Mouse (Mus musculus) limb, embryonic 10.5 days (tissue): Measurements from ENCODE around the gene Hes2. TPM values are rescaled to one million over a fixed set of nuclear protein-coding genes. Genes with fewer than 3 reads are reported as not detected.

Experiments used
- DNase-seq: peaks from one replicate; pipeline ENCODE4 v3.0.0-alpha.2; 2017; ENCODE audit warnings: low spot score
- H3K27ac ChIP-seq: fragments of 300-500 bp; sonication (generic); 2 replicates; pipeline ENCODE4 v1.5.1; 2016; ENCODE audit warnings: mild to moderate bottlenecking
- H3K27me3 ChIP-seq: fragments of 300-500 bp; sonication (generic); 2 replicates; pipeline ENCODE4 v1.6.1; 2016; ENCODE audit warnings: low read depth, mild to moderate bottlenecking; ENCODE audit not compliant: poor library complexity, severe bottlenecking
- H3K36me3 ChIP-seq: fragments of 300-500 bp; sonication (generic); 2 replicates; pipeline ENCODE4 v1.6.1; 2016; ENCODE audit warnings: mild to moderate bottlenecking, moderate library complexity
- H3K4me1 ChIP-seq: fragments of 300-500 bp; sonication (generic); 2 replicates; pipeline ENCODE4 v1.6.1; 2016
- H3K4me3 ChIP-seq: fragments of 300-500 bp; sonication (generic); 2 replicates; pipeline ENCODE4 v1.5.1; 2016; ENCODE audit warnings: mild to moderate bottlenecking, moderate library complexity
- H3K9me3 ChIP-seq: fragments of 300-500 bp; sonication (generic); replicated peaks from 2 replicates; pipeline ENCODE4 v1.6.1; 2016; ENCODE audit warnings: mild to moderate bottlenecking
- WGBS: fragments of 180-500 bp; shearing (Covaris S2); methylation state at CpG from one replicate; pipeline ENCODE4 v1.1.7; 2016; 5-methylcytosine and 5-hydroxymethylcytosine counted together
- polyA plus RNA-seq: library from polyadenylated mRNA; unstranded; fragments of >200 nt; fragmentation: Nextera tagmentation; extraction: Ambion mirVana; gene quantifications from 2 replicates; pipeline ENCODE4 v1.2.1, GENCODE M21; 2016

Hes2 gene
- polyA plus RNA-seq, 1 experiment from 2014 or later = not detected

DNA sequence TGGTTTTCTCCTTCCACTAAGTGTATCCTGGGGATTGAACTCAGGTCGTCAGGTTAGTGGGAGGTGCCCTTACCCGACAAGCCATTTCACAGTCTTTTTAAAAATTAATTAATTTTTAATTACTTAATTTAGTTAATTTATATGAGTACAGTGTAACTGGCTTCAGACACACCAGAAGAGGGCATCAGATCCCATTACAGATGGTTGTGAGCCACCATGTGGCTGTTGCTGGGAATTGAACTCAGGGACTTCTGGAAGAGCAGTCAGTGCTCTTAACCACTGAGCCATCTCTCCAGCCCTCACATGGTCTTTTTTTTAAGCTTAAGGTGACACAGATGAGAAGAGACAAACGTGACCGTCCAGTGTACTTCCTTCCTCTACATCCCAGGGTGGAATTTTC, 3.6 kb upstream of the Hes2 start:
- Histone ChIP-seq H3K36me3 (no peaks in the 10 kb centered on the region), H3K4me3 (no peak overlapping the region), H3K27ac (no peak overlapping the region), H3K4me1 (peaks cover 36% of the 10 kb centered on the region), H3K9me3 (no peaks in the 10 kb centered on the region), H3K27me3 (peaks cover 97% of the 10 kb centered on the region)
- 72% methylated on average over 4 of the region's 4 CpGs for WGBS
- no peak for DNase-seq

DNA sequence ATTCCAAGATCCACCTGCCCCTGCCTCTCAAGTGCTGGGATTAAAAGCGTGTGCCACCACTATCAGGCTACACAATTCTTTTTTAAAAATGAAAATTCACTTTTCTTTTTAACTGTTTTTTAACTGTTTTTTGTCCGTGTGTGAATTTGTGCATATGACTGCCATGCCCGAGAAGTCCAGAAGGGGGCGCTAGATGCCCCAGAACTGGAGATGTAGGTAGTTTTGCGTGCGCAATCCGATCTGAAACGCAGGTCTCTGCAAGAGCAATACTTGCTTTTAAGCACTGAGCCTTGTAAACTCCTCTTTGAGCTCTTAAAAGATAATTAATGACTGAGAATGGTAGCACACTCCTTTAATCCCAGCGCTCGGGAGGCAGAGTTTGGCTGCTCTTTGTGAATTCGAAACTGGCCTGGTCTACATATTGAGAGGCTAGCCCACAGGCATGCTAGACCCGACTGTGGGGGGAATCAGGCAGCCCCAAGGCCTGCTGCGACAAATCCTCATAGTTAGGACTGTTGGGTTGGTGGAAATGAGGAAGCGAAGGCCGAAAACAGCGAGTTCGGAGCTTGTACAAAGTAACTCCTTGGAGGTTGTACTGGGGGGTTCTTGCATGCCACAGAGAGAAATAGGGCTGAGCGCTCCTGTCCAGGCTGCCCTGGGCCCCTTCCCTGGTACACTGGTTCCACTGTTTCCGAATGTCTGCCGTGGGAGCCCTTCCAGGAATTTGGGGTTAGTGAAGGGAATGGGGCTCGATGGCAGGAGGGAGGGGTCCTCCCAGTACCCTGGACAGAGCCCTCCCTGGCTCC, 685 bp upstream of the Hes2 start:
- Histone ChIP-seq H3K4me3 (peak overlapping the region; percentile 24; the same call in 1 of the 2 replicates), H3K27me3 (peaks cover 97% of the 10 kb centered on the region), H3K27ac (no peak overlapping the region), H3K4me1 (peaks cover 27% of the 10 kb centered on the region), H3K36me3 (no peaks in the 10 kb centered on the region), H3K9me3 (no peaks in the 10 kb centered on the region)
- peak; percentile 60 for DNase-seq
- 17% methylated on average over 21 of the region's 21 CpGs for WGBS

DNA sequence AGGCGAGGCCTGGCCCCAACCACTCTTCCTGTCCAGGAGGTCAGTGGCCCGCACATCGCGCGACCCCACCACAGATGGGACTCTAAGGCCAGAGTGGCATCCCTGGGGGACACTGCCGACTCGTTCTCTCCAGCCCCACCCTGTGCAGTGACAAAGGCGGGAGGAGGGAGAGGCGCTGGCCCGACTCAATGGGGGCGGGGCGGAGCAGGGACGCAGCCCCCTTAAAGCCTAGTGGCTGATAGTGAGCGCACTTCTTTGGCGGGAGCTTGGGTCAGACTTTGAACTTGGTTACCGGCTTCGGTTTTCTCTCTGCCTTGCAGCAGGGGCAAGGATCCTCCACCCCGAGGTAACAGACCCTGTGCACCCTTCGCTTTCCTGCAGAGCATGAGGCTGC, 615 bp downstream of the Hes2 start:
- H3K9me3 ChIP-seq = no peaks in the 10 kb centered on the region
- peak overlapping the region; percentile 16; the same call in 1 of the 2 replicates for H3K4me3 ChIP-seq
- H3K27ac ChIP-seq = no peak overlapping the region
- peaks cover 20% of the 10 kb centered on the region for H3K4me1 ChIP-seq
- no peak for DNase-seq
- H3K27me3 ChIP-seq = peaks cover 94% of the 10 kb centered on the region
- H3K36me3 ChIP-seq = no peaks in the 10 kb centered on the region
- WGBS = 3% methylated on average over 19 of the region's 19 CpGs

DNA sequence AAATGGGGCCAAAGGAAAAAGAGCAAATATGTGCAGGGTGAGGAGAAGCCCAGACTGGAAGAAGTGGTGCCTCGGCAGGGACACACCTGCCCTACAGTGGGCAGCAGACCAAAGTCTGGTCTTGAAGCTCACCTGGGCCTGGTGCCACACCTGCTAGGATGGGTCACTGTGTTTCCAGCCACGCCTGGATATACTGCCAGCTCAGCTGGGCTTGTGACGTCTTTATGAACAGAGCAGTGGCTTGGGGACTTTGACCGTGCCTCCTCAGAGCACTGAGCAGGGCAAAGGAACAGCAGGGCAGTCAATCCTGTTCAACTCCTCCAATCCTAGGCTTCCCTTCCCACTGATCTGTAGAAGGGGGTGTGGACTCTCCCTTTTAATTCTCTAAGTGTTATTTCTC, 2.1 kb downstream of the Hes2 start:
- Histone ChIP-seq H3K36me3 (no peaks in the 10 kb centered on the region), H3K4me3 (no peak overlapping the region), H3K4me1 (peaks cover 28% of the 10 kb centered on the region), H3K27ac (no peak overlapping the region), H3K9me3 (no peaks in the 10 kb centered on the region), H3K27me3 (peaks cover 88% of the 10 kb centered on the region)
- 47% methylated on average over 4 of the region's 4 CpGs for WGBS
- no peak for DNase-seq

DNA sequence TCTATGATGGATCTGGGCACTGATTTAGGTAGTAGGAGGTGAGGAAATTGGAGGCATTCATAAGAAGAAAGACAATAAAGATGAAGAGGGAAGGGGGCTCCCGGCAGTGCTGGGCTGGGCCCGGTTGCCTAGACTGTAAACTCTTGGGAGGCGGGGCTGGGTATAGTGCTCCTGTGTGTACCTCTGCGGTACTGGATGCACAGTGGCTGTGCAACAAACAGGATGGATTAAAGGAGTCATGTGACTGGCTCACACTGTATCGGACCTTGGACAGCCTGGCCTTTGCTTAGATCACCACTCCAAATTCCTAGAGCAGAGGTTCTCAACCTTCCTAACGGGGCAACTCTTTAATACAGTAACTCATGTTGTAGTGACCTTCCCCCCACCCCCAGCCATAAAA, 2.9 kb downstream of the Hes2 start:
- WGBS = 76% methylated on average over 6 of the region's 6 CpGs
- Histone ChIP-seq H3K4me3 (no peak overlapping the region), H3K27ac (no peak overlapping the region), H3K4me1 (peaks cover 28% of the 10 kb centered on the region), H3K36me3 (no peaks in the 10 kb centered on the region), H3K27me3 (peaks cover 82% of the 10 kb centered on the region), H3K9me3 (no peaks in the 10 kb centered on the region)
- no peak for DNase-seq

DNA sequence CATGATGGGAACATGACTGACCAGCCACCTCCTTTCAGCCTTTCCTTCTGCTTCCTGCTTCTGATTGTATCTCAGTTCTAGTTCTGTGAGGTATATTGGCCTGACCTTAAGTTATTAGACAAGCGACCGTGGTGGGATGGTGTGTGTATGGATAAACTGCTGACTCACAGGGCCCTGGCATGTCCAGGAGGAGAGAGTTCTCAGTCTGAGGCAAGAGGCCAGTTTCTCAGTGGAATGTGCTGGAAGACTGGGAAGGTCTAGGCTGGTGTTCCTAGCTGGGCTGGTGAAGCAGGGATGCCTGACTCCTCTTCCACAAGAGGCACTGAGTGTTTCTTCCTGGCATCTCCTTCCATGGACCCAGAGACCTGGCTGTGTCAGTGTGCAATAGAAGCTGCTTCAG, 4.1 kb downstream of the Hes2 start:
- Histone ChIP-seq H3K27ac (no peak overlapping the region), H3K4me1 (peaks cover 28% of the 10 kb centered on the region), H3K27me3 (peaks cover 71% of the 10 kb centered on the region), H3K4me3 (no peak overlapping the region), H3K9me3 (no peaks in the 10 kb centered on the region), H3K36me3 (no peaks in the 10 kb centered on the region)
- WGBS = 93% methylated on average over 2 of the region's 2 CpGs
- no peak for DNase-seq

DNA sequence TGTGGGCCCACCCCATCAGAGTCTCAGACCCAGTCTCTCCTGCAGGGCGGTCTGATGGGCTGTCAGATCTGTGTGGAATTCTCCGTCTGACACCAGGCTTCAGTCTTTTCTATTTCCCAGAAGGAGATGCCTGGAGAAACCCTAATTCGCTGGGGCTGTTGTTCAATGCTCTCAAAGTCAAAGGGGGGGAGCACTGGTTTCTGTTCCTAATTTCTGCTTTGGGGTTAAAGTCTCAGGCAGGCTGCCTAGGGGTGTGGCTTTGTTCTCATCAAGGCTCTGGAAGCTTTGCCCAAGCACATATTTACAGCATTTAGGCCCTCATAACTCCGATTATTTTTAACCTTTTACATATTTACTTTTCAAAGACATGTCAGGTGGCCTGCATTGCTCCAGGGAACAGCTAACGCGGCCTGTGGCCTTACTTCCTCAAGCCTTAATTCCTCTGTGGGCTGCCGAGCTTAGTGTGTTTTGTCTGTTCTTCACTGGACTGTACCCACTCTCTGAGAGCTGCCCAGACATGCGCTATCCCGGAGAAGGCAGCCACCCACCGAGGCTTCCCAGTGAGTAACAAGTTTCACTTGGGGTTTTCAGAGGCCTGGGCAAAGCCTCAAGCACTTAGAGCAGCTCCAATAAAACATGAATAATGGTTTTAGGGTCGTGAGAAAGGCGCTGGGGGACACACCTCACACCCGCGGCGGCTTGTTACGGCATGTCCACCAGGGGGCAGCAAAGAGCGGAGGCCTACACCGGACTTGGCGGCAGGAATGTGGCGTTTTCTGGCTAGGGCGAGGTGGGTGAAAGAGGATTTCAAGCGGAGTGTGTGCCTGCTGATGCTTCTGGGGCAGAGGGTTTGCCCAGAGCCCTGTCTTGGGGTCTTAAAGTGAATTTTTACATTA, 6.6 kb downstream of the Hes2 start:
- no peak overlapping the region for H3K4me3 ChIP-seq
- WGBS = 23% methylated on average over 22 of the region's 22 CpGs
- no peak overlapping the region for H3K27ac ChIP-seq
- peaks cover 8% of the 10 kb centered on the region for H3K4me1 ChIP-seq
- DNase-seq = peak; percentile 88
- peaks cover 51% of the 10 kb centered on the region for H3K27me3 ChIP-seq
- H3K36me3 ChIP-seq = no peaks in the 10 kb centered on the region
- H3K9me3 ChIP-seq = no peaks in the 10 kb centered on the region

DNA sequence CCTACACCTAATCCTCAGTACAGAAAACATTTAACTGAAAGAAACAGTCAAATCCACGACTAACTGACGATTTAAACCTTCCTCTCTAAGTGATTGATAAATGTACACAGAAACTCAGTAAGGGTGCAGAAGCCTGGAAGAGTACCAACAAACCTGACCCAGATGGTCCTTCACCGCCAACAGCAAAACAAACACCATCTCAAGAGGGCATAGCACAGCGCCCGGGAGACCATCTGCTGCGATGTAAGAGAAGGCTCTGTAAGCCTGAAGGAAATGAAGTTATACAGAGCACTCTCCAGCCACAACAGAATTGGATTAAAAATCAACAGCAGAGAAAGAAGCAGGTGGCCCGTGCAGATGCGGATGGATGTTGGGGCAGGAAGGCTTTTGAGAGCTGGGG, 9.4 kb downstream of the Hes2 start:
- 86% methylated on average over 8 of the region's 8 CpGs for WGBS
- H3K36me3 ChIP-seq = no peaks in the 10 kb centered on the region
- H3K9me3 ChIP-seq = no peaks in the 10 kb centered on the region
- H3K27me3 ChIP-seq = peaks cover 28% of the 10 kb centered on the region
- no peak overlapping the region for H3K27ac ChIP-seq
- no peak overlapping the region for H3K4me3 ChIP-seq
- H3K4me1 ChIP-seq = peaks cover 8% of the 10 kb centered on the region
- no peak for DNase-seq

DNA sequence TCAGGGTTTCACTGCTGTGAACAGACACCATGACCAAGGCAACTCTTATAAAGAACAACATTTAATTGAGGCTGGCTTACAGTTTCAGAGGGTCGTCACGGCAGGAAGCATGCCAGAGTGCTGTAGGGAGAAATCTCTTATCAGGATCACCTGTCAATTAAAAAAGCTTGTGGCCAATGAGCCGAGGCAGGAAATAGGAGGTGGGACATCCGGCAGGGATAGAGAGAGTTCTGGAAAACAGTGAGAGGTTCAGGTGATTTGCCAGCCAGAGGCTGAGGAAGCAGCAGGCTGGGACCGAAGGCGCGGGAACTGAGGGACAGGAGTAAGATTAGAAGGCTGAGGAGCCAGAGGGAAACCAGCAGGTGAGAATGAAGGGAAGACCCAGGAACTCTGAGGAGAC, 10.4 kb downstream of the Hes2 start:
- H3K27ac ChIP-seq = no peak overlapping the region
- H3K27me3 ChIP-seq = peaks cover 29% of the 10 kb centered on the region
- peaks cover 8% of the 10 kb centered on the region for H3K4me1 ChIP-seq
- H3K36me3 ChIP-seq = no peaks in the 10 kb centered on the region
- no peak overlapping the region for H3K4me3 ChIP-seq
- DNase-seq = no peak
- WGBS = 87% methylated on average over 7 of the region's 7 CpGs
- H3K9me3 ChIP-seq = no peaks in the 10 kb centered on the region

DNA sequence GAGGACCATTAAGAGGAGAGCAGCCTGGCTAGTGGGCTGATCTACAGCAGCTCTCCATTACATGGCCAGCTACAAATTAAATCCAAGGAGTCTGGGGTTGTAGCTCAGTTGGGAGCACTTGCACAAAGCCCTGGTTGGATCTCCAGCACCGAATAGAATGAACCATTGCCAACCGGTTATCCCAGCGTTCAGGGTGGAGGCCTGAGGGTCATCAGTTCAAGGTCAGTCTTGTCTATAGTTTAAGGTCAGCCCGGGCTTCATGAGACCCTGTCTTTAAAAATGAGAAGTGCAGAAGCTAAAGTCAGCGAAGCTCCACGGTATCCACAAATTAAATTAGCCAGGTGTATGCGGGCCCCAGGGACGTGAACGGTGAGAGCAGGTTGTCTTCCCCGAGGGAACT, 11.6 kb downstream of the Hes2 start:
- Histone ChIP-seq H3K36me3 (no peaks in the 10 kb centered on the region), H3K9me3 (no peaks in the 10 kb centered on the region), H3K4me3 (no peak overlapping the region), H3K27ac (no peak overlapping the region), H3K4me1 (peaks cover 4% of the 10 kb centered on the region), H3K27me3 (peaks cover 30% of the 10 kb centered on the region)
- DNase-seq = no peak
- WGBS = 85% methylated on average over 10 of the region's 10 CpGs

DNA sequence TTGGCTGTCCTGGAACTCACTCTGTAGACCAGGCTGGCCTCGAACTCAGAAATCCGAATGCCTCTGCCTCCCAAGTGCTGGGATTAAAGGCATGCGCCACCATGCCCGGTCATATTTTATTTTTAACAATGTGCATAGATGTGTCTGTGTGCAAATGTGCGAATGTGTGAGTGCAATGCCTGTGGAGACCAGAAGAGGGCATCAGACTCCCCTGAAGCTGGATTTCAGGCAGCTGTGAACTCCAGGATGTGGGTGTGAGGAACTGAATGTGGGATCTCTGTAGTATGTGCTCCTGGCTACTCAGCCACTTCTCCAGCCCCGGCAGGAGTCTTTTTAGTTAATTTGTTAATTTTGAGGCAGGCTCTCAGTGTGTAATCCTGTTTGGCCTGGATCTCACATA, 12.9 kb downstream of the Hes2 start:
- no peak overlapping the region for H3K4me3 ChIP-seq
- H3K36me3 ChIP-seq = no peaks in the 10 kb centered on the region
- no peak for DNase-seq
- H3K9me3 ChIP-seq = no peaks in the 10 kb centered on the region
- no peak overlapping the region for H3K27ac ChIP-seq
- peaks cover 42% of the 10 kb centered on the region for H3K27me3 ChIP-seq
- H3K4me1 ChIP-seq = no peaks in the 10 kb centered on the region
- 82% methylated on average over 6 of the region's 6 CpGs for WGBS

DNA sequence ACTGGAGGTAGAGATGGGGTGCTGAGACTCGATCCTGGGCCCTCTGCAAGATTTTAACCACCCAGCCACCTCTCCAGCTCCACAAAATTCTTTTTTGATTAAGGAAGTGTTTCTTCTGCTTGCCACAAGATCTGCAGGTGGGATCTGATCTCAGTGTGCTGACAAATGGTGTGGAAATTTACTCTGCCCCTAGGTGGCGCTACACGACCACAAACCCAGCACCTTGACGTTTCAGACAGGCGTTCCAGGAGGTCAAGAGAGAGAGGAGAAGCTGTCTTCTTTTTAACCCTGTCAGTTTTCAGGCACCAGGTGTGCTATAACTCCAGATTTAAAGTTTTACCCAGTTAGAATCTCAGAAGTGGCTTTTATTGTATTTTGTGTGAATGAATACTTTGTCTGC, 14.4 kb downstream of the Hes2 start:
- H3K36me3 ChIP-seq = no peaks in the 10 kb centered on the region
- peaks cover 8% of the 10 kb centered on the region for H3K4me1 ChIP-seq
- no peak overlapping the region for H3K27ac ChIP-seq
- peaks cover 51% of the 10 kb centered on the region for H3K27me3 ChIP-seq
- no peak overlapping the region for H3K4me3 ChIP-seq
- no peaks in the 10 kb centered on the region for H3K9me3 ChIP-seq
- WGBS = under 1% methylated on average over 5 of the region's 5 CpGs
- peak; percentile 86 for DNase-seq

DNA sequence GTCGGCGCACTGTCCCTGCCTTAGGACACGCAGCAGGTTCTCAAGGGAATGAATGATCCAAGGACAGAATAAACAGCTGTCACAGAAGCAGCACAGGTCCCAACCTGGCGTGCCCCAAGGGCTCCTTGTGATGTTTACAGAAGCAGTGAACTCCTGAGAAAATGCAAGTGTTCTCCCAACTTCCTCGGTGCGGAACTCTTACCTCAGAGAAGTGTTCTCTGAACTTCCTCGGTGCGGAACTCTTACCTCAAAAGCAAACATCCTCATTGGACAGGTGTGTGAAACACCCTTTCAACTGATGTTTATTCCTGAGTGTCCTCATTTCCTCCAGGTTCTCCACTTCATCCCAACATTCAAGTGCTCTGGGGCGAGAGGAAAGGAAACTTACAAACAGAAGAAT, 15.3 kb downstream of the Hes2 start:
- Histone ChIP-seq H3K4me1 (peaks cover 16% of the 10 kb centered on the region), H3K36me3 (no peaks in the 10 kb centered on the region), H3K27me3 (peaks cover 60% of the 10 kb centered on the region), H3K4me3 (no peak overlapping the region), H3K27ac (no peak overlapping the region), H3K9me3 (no peaks in the 10 kb centered on the region)
- 83% methylated on average over 9 of the region's 9 CpGs for WGBS
- no peak for DNase-seq
